Mouse (Mus musculus): Measurements from ENCODE around the gene Lta.
A peak's percentile ranks its signal among the peaks of the same experiment; 100 is the strongest.

Gene Lta

GRCm38 (mm10) chr17:35162121-35162520, 43.0 kb downstream of the Lta start:
- DNase-seq (ENCODE audit: inconsistent age in 2 of 2, low spot score in 1 of 2): peak in 1 of 2 experiments; percentile 61

GRCm38 (mm10) chr17:35161421-35161820, 43.7 kb downstream of the Lta start:
- DNase-seq (ENCODE audit: inconsistent age in 2 of 2, low spot score in 1 of 2): no peak

- no peak for DNase-seq (ENCODE audit: inconsistent age in 2 of 2, low spot score in 1 of 2)
Observed at GRCm38 (mm10) chr17:35159638-35160037, 45.5 kb downstream of the Lta start.

GRCm38 (mm10) chr17:35158850-35159593, 46.1 kb downstream of the Lta start:
- no peak for DNase-seq (ENCODE audit: inconsistent age in 2 of 2, low spot score in 1 of 2)

- DNase-seq (ENCODE audit: inconsistent age in 2 of 2, low spot score in 1 of 2): no peak
Observed at GRCm38 (mm10) chr17:35157661-35158175, 47.4 kb downstream of the Lta start.

- no peak for DNase-seq (ENCODE audit: inconsistent age in 2 of 2, low spot score in 1 of 2)
Observed at GRCm38 (mm10) chr17:35157254-35157653, 47.9 kb downstream of the Lta start.

GRCm38 (mm10) chr17:35156461-35157200, 48.5 kb downstream of the Lta start:
- DNase-seq (ENCODE audit: inconsistent age in 2 of 2, low spot score in 1 of 2): no peak

GRCm38 (mm10) chr17:35155451-35155850, 49.7 kb downstream of the Lta start:
- no peak for DNase-seq (ENCODE audit: inconsistent age in 2 of 2, low spot score in 1 of 2)

GRCm38 (mm10) chr17:35154616-35155015, 50.5 kb downstream of the Lta start:
- no peak for DNase-seq (ENCODE audit: inconsistent age in 2 of 2, low spot score in 1 of 2)

- DNase-seq (ENCODE audit: inconsistent age in 2 of 2, low spot score in 1 of 2): no peak
Observed at GRCm38 (mm10) chr17:35153931-35154330, 51.2 kb downstream of the Lta start.
